Mouse (Mus musculus): ENCODE measurements around the gene Rps11. TPM values are rescaled to one million over a fixed set of nuclear protein-coding genes. Genes with fewer than 3 reads are reported as not detected.
A peak's percentile ranks its signal among the peaks of the same experiment; 100 is the strongest.

Rps11 gene
- total and polyA plus RNA-seq, 2 experiments from 2014 or later = 794 to 824 TPM

DNA sequence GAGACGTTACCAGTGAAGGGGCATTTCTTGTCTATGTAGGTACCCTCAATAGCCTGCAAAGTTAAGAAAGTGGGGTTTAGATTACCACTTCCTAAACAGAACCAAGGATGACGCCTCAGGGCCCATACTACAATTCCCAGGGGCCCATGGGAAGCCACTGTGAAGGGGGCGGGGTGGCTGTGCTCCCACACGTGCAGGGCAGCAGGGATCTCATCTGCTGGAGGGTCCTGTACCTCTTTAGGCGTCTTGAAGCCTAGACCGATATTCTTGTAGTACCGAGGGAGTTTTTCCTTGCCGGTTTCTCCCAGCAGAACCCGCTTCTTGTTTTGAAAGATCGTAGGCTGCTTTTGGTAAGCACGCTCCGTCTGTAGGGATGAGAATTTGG is 1.1 kb downstream of the Rps11 start:
- H3K27me3 ChIP-seq (ENCODE audit: insufficient read depth, low read length) = no peaks in the 10 kb centered on the region
- peaks cover 14% of the 10 kb centered on the region for H3K4me1 ChIP-seq (ENCODE audit: insufficient read depth, low read length)

GRCm38 (mm10) chr7:45122561-45123185 is 1.6 kb downstream of the Rps11 start:
- Histone ChIP-seq H3K4me1 (ENCODE audit: insufficient read depth, low read length) (peaks cover 14% of the 10 kb centered on the region), H3K36me3 (ENCODE audit: insufficient read depth, low read length) (peaks cover 70% of the 10 kb centered on the region), H3K9ac (replicated peaks; ENCODE audit: low read length) (peak overlapping the region; percentile 78; the same call in 1 of the 2 replicates), H3K27me3 (ENCODE audit: insufficient read depth, low read length) (no peaks in the 10 kb centered on the region), H3K9me3 (ENCODE audit: low read length) (no peaks in the 10 kb centered on the region), H3K27ac (0 out of 2 replicates have a peak overlapping the region, but pooled peaks have one; percentile 87), H3K4me3 (ENCODE audit: low read length) (peak overlapping the region; percentile 64), H3K4me2 (ENCODE audit: low read depth, low read length) (peak overlapping the region; percentile 96)
- no peak for ATAC-seq
- WGBS = 83% methylated on average over 15 of the region's 15 CpGs
- DNase-seq (ENCODE audit: low spot score) = no peak
- no peak for TF ChIP-seq CTCF (IDR thresholded peaks at IDR 0.05; ENCODE audit: low read depth)

More for the DNA sequence above, 1.1 kb downstream of the Rps11 start:
- Histone ChIP-seq H3K4me2 (ENCODE audit: low read depth, low read length) (peak overlapping the region; percentile 96), H3K4me3 (ENCODE audit: low read length) (peak overlapping the region; percentile 64), H3K27ac (peak overlapping the region; percentile 87; the same call in 1 of the 2 replicates), H3K9me3 (ENCODE audit: low read length) (no peaks in the 10 kb centered on the region), H3K9ac (replicated peaks; ENCODE audit: low read length) (peak overlapping the region; percentile 78), H3K36me3 (ENCODE audit: insufficient read depth, low read length) (peaks cover 69% of the 10 kb centered on the region)
- no peak for TF ChIP-seq CTCF (IDR thresholded peaks at IDR 0.05; ENCODE audit: low read depth)
- ATAC-seq (no peak), DNase-seq (ENCODE audit: low spot score) (peak; percentile 46)
- WGBS = 22% methylated on average over 12 of the region's 12 CpGs

DNA sequence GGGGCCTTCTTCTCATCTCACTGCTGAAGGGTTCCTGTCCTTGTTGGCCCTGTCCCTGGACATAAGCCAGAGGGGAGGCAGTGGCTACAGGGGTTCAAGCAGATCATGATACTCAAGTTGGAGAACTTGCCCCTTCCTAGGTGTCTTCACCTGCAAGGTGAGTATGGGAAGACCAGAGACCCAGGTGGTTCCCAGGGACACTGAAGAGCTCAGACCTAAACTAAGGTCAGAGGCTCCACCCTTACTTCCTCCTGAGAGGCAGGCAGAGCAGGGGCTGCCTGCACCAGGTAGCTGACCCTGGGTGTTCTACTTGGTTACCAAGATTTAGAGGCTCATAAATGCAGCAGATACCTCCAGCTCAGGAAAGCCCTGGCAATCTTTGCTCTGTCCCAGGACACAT is 2.3 kb downstream of the Rps11 start:
- Histone ChIP-seq H3K4me3 (ENCODE audit: low read length) (no peak overlapping the region), H3K9ac (replicated peaks; ENCODE audit: low read length) (no peak overlapping the region), H3K36me3 (ENCODE audit: insufficient read depth, low read length) (peaks cover 66% of the 10 kb centered on the region), H3K27me3 (ENCODE audit: insufficient read depth, low read length) (no peaks in the 10 kb centered on the region), H3K27ac (no peak overlapping the region), H3K9me3 (ENCODE audit: low read length) (no peaks in the 10 kb centered on the region), H3K4me1 (ENCODE audit: insufficient read depth, low read length) (peaks cover 8% of the 10 kb centered on the region), H3K4me2 (ENCODE audit: low read depth, low read length) (no peak overlapping the region)
- no peak for ATAC-seq
- no peak for DNase-seq (ENCODE audit: low spot score)
- TF ChIP-seq CTCF (IDR thresholded peaks at IDR 0.05; ENCODE audit: low read depth) = no peak

DNA sequence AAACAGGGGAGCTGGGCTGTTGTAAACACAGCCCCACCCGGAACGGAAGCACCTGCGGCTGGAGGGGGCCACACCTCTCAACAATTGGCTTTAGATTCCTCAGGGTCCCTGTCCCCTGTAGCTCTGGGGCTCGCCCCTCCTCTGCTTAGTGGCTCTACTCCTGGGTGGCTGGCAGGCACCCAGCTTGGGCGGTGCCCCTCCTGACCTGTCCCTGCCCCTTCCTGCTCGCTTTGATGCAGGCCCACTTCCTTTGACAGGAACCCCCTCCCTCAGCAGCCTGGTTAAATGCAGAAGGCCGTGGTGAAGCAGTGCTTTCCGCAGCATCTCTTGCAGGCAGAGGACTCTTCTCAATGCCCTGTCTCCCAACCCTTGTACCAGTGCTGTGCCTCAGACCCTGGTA is 2.8 kb downstream of the Rps11 start:
- H3K36me3 ChIP-seq (ENCODE audit: insufficient read depth, low read length) = peaks cover 60% of the 10 kb centered on the region
- TF ChIP-seq CTCF (IDR thresholded peaks at IDR 0.05; ENCODE audit: low read depth) = no peak
- H3K9me3 ChIP-seq (ENCODE audit: low read length) = no peaks in the 10 kb centered on the region
- peaks cover 6% of the 10 kb centered on the region for H3K4me1 ChIP-seq (ENCODE audit: insufficient read depth, low read length)
- WGBS = 62% methylated on average over 8 of the region's 8 CpGs
- DNase-seq (ENCODE audit: low spot score) (no peak), ATAC-seq (no peak)
- no peak overlapping the region; the same call in 1 of the 2 replicates for H3K27ac ChIP-seq
- no peak overlapping the region for H3K9ac ChIP-seq (replicated peaks; ENCODE audit: low read length)
- H3K4me3 ChIP-seq (ENCODE audit: low read length) = no peak overlapping the region
- no peak overlapping the region for H3K4me2 ChIP-seq (ENCODE audit: low read depth, low read length)
- H3K27me3 ChIP-seq (ENCODE audit: insufficient read depth, low read length) = no peaks in the 10 kb centered on the region

DNA sequence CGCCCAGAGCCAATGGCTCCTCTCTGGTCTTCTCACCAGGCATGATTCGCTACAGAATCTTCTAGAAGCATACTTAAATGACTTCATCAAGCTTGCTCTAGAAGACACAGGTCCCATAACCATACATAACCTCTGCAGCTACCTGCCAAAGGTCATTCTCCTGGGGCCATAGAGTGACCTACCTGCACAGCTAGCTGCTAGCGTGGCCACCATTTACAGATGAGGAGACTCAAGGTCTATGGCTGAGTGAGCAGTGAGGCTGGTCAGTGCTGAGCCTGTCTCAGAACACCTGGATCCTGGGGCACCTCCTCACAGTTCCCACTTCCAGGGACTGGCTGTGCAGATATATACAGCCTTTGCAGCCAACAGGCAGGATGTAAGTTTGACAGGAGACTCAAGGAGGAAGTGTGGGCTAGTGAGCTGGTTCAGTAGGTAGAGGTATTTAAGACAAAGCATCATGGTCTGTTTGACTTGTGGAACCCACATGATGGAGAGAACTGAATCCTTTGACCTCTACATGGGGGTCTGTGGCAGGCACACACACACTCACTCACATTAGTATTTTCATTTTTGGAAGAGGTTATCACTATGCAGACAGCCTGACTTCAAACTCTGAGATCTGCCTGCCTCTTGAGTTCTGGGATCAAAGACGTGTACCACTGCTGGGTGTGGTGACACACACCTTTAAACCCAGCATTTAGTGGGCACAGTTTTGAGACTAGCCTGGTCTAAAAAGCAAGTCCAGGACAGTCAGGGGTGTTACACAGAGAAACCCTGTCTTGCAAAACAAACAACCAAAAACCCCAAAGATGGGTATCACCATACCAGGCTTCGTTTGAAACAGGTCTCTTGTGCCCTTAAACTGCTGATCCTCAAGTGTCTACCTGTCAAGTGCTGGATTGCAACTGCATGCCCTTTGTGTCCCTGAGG is 4.2 kb downstream of the Rps11 start:
- Histone ChIP-seq H3K9me3 (ENCODE audit: low read length) (no peaks in the 10 kb centered on the region), H3K27me3 (ENCODE audit: insufficient read depth, low read length) (no peaks in the 10 kb centered on the region), H3K4me2 (ENCODE audit: low read depth, low read length) (no peak overlapping the region), H3K27ac (no peak overlapping the region), H3K4me1 (ENCODE audit: insufficient read depth, low read length) (peaks cover 6% of the 10 kb centered on the region), H3K9ac (replicated peaks; ENCODE audit: low read length) (no peak overlapping the region), H3K36me3 (ENCODE audit: insufficient read depth, low read length) (peaks cover 47% of the 10 kb centered on the region), H3K4me3 (ENCODE audit: low read length) (no peak overlapping the region)
- DNase-seq (ENCODE audit: low spot score) = no peak
- ATAC-seq = no peak
- TF ChIP-seq CTCF (IDR thresholded peaks at IDR 0.05; ENCODE audit: low read depth) = no peak
- WGBS = 77% methylated on average over 5 of the region's 5 CpGs

DNA sequence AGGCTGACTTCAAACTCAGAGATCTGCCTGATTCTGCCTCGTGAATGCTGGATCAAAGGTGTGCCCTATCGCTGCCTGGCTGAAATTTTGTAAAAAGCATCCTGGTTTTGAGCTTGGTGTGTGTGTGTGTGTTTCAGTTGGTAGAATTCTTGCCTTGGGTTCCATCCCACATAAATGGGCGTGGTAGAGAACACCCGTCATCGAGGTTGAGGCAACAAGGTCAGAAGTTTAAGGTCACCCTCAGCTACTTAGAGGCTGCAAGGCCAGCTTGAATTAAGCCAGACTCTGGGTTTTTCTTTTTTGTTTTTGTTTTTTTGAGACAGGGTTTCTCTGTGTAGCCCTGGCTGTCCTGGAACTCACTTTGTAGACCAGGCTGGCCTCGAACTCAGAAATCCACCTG is 5.9 kb downstream of the Rps11 start:
- peaks cover 46% of the 10 kb centered on the region for H3K36me3 ChIP-seq (ENCODE audit: insufficient read depth, low read length)
- H3K27ac ChIP-seq = no peak overlapping the region
- DNase-seq (ENCODE audit: low spot score) (no peak), ATAC-seq (no peak)
- H3K4me2 ChIP-seq (ENCODE audit: low read depth, low read length) = no peak overlapping the region
- no peaks in the 10 kb centered on the region for H3K27me3 ChIP-seq (ENCODE audit: insufficient read depth, low read length)
- TF ChIP-seq CTCF (IDR thresholded peaks at IDR 0.05; ENCODE audit: low read depth) = no peak
- H3K9ac ChIP-seq (replicated peaks; ENCODE audit: low read length) = no peak overlapping the region
- peaks cover 6% of the 10 kb centered on the region for H3K4me1 ChIP-seq (ENCODE audit: insufficient read depth, low read length)
- H3K4me3 ChIP-seq (ENCODE audit: low read length) = no peak overlapping the region
- no peaks in the 10 kb centered on the region for H3K9me3 ChIP-seq (ENCODE audit: low read length)
- WGBS = 92% methylated on average over 6 of the region's 6 CpGs

Measured in hindbrain, postnatal 0 days (tissue).